Mouse (Mus musculus): Measurements from ENCODE around the gene Rpl39.

Rpl39 gene

GRCm38 (mm10) chrX:37063902-37064301 lies 21.3 kb downstream of the Rpl39 start:
- DNase-seq = no peak

DNA sequence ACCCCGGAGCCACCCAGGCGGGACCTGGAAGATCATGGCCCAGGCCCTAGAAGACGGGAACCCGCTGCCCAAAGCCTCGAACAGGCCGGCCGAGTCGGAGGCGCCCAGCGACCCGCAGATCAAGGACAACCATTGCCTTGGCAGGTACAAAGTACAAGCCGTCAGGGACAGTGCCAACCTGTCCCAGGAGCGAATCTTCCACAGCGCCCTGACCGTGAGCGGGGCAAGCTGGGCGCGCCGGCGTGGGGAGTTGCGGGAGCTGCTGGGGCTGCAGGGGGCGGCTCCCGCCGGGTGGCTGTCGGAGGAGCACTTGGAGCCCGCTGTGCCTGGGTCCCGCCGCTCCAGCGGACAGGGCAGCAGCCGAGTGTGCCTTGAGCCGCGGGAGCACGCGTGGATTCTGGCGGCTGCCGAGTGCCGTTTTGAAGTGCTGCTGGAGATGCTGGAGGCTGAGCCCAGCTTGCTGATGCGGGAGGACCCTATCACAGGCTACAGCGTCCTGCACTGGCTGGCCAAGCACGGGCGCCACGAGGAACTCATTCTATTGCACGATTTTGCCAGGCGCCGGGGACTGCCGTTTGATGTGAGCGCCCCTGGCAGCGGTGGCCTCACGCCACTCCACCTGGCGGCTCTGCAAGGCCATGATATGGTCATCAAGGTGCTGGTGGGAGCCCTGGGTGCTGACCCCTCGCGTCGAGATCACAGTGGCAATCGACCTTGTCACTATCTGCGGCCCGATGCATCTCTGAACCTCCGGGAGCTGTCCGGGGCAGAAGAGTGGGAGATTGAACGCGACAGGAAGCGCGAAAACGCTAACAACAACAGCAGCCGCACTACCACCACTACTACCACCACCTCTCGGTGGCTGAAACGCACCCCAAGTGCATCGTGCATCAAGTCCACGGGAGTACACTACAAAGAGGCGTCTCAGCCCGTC lies 36.0 kb downstream of the Rpl39 start:
- peak; percentile 1 for DNase-seq

DNA sequence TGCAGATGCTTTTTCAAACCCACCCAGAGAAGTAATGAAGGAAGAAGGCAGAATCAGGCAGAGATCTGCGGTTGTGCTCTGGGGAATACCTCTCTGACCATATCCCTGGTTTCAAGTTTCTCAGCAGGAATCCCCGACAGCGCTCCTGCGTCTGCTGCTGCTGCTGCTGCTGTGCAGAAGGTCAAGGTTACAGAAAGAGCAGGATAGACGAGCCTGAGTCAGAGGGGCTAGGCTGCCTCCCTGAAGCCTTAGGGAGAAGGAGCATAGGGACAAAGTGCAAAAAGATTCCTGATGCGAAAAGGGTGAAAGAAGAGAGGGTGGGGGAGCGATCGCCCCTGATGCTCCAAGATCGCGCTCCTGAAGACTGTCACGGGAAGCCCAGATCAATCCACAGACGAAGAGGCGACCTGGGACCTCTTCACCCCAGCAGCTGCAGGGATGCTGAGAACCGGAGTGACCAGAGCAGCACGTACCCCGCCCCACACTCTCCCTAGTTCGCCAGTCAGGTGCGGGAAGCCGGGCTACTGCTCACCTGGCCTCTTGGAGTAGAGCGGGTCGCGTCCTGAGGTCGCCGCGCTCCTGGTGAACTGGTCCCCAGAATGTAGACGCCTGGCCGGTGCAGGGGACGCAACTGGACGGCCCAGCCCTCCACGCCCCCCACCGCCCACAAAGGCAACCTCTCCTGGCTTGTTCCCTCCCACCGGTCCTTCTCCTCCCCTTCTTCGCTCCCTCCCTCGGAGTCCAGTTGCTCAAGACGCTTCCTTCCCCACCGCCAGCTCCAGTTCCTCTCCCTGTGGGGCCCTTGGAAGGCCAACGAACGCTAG lies 36.9 kb downstream of the Rpl39 start, which contains the start of gene Sowahd:
Gene Sowahd, plus strand, starts transcription at position 780 of the 824 bp plus-strand sequence.
- DNase-seq = no peak

DNA sequence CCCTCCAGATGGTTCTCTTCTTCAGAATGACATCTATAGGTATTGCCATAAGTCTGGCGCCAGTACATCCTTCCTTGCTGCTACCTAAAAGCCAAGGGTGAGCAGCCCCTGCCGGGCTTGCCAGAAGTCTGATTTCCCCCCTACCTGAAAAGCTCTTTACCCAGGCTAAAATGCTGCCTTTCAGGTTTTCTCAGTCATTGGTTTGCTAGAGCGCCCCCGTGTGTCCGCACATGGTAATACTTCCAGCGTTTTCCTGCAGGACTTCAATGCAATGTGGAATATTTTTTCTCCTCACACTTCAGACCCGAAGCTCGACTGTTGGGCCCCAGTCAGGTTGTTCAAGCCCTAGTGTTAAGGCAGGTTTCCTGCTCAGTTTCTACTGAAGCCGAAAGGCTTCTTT lies 42.5 kb downstream of the Rpl39 start:
- peak; percentile 25 for DNase-seq

Measured in cerebellum, adult 9-11 months (tissue).